Mouse (Mus musculus): Measurements from ENCODE around the gene Stx12. TPM values are rescaled to one million over a fixed set of nuclear protein-coding genes. Genes with fewer than 3 reads are reported as not detected.
A peak's percentile ranks its signal among the peaks of the same experiment; 100 is the strongest.
"Not testable (repeated sequence)": the region's sequence is repeated elsewhere in the genome, so short reads cannot be mapped to it uniquely, and the experiment has no call there.

Stx12 gene
- total RNA-seq (2021), result 100 to 1,000 TPM; 101 to 110 TPM
- long read RNA-seq, experiment 1, transcript Stx12-201 (9 exons, 2,934 nt), result major isoform, 89 of 96 reads
- long read RNA-seq, experiment 1, partial matches to known transcripts, result 4 of 96 reads
- long read RNA-seq, experiment 1, other reads (novel, unspliced or antisense), result 3 of 96 reads
- long read RNA-seq, experiment 2, transcript Stx12-201 (9 exons, 2,934 nt), result major isoform, 60 of 70 reads
- long read RNA-seq, experiment 2, partial matches to known transcripts, result 5 of 70 reads
- long read RNA-seq, experiment 2, other reads (novel, unspliced or antisense), result 5 of 70 reads

DNA sequence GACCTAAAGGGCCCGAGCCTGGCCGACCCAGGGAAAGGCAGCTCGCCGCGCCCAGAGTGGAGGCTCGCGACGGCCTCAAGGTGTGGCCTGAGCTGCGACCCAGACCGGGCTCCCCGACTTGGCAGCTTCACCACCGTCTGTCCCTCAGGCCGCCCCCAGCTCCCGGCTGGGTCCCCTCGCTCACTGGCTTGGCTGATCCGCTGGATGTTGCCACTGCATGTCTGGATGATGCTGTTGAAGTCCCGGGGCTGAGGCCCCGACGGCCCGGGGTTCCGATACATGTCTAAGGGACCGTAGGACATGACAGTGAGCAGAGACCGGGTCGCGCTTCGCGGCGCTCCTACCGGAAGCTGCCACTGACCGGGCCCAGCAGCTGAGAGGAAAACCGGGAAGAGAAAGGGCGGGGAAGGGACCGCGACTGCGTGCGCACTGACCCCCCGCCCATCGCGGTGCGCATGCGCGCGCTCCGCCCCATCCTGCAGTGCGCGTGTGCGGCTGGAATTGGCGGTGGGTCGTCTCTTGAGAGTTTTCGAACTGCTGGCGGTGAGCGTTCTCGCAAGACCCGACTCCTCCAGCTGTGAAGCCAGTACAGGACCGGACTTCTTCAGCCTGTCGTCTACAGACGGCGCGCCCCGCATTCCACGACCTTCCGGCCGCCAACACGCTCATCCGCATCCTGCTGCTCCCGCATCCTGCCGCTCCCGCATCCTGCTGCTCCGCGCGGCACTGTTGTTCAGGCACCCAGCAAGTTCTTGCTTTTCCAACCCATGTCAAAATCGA, at the start of gene Stx12:
TSS of gene Stx12 (minus strand) at position 446 of the 780 bp plus-strand sequence.
- Histone ChIP-seq H3K4me3 (peak within 1 kb of the TSS; percentile 93), H3K27ac (peak within 1 kb of the TSS; percentile 93)
- DNase-seq (ENCODE audit: extremely low spot score in 1 of 2, low spot score in 2 of 2), result peak; percentile 90
- intact Hi-C loops (cut with DNase I), result loop anchor here (1.0 to 2.0 kb wide), 2 partner anchors 39 to 41 kb away; partner anchors contain the start of genes Fam76a and Ppp1r8
- no peak; the same call in 1 of the 2 replicates for TF ChIP-seq CTCF (IDR thresholded peaks at IDR 0.05)

DNA sequence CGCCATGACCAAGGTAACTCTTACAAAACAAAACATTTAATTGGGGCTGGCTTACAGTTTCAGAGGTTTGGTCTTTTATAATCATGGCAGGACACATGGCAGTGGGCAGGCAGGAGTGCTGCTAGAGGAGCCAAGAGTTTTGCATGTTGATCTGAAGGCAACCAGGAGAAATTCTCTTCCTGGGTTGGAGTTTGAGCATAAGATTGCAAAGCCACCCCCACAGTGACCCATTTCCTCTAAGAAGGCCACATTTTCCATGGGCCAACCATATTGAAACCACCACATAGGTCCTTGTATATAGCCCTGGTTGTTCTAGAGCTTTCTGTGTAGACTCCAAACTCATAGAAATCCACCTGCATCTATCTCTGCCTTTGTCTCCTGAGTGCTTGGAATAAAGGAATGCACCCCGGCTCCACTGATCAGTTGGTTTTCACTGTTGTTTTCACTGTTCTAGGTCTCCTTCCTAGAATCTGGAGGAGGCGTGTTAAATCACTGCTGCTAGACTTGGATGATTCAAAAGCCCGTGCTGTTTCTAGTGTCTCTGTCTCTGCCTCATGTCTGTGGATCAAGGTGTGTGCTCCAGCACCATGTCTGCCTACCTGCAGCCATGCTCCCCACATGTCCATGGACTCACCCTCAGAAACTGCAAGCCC, 48.6 kb upstream of the Stx12 start:
- H3K4me3 ChIP-seq, result no peak overlapping the region
- TF ChIP-seq CTCF (IDR thresholded peaks at IDR 0.05), result no peak
- DNase-seq (ENCODE audit: extremely low spot score in 1 of 2, low spot score in 2 of 2), result no peak
- peak overlapping the region; percentile 75 for H3K27ac ChIP-seq
- intact Hi-C loops (cut with DNase I), result loop anchor here (5.0 kb wide), 1 partner anchor 156 kb away; no protein-coding TSS in a partner anchor

GRCm38 (mm10) chr4:132930784-132931183, 46.5 kb upstream of the Stx12 start:
- H3K27ac ChIP-seq, result no peak overlapping the region
- no peak overlapping the region for H3K4me3 ChIP-seq
- DNase-seq (ENCODE audit: extremely low spot score in 1 of 2, low spot score in 2 of 2), result no peak
- intact Hi-C loops (cut with DNase I), result loop anchor here (5.0 kb wide), 1 partner anchor 153 kb away; no protein-coding TSS in a partner anchor
- TF ChIP-seq CTCF (IDR thresholded peaks at IDR 0.05), result peak; percentile 87

DNA sequence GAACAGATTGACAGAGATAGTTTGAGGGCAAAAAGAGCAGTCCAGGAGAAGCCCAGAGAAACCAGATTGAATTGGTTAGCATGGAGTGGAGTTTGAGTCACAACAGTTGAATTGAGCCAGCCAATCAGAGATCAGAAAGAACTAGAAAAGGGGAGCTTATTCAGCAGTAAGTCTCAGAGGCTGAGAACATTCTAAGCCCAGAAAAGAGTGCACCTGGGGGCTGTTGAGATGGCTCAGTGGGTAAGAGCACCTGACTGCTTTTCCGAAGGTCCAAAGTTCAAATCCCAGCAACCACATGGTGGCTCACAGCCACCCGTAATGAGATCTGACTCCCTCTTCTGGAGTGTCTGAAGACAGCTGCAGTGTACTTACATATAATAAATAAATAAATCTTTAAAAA, 42.2 kb upstream of the Stx12 start:
- not testable (repeated sequence) for H3K27ac ChIP-seq; H3K4me3 ChIP-seq; DNase-seq (ENCODE audit: extremely low spot score in 1 of 2, low spot score in 2 of 2)
- intact Hi-C loops (cut with DNase I), result loop anchor here (10.0 kb wide), 1 partner anchor 392 kb away; the partner anchor contains the start of genes Atpif1 and Dnajc8

GRCm38 (mm10) chr4:132922558-132923008, 38.3 kb upstream of the Stx12 start, which contains the start of gene Fam76a:
Gene Fam76a, minus strand, starts transcription at chr4:132922558.
- intact Hi-C loops (cut with DNase I), result loop anchor here (2.0 to 10.0 kb wide), 4 partner anchors 38 to 388 kb away; partner anchors contain the start of genes Atpif1, Dnajc8, Ppp1r8 and Rpa2
- TF ChIP-seq CTCF (IDR thresholded peaks at IDR 0.05), result no peak
- Histone ChIP-seq H3K27ac (peak within 1 kb of the TSS; percentile 99), H3K4me3 (peak within 1 kb of the TSS; percentile 92)
- peak; percentile 100 for DNase-seq (ENCODE audit: extremely low spot score in 1 of 2, low spot score in 2 of 2)

DNA sequence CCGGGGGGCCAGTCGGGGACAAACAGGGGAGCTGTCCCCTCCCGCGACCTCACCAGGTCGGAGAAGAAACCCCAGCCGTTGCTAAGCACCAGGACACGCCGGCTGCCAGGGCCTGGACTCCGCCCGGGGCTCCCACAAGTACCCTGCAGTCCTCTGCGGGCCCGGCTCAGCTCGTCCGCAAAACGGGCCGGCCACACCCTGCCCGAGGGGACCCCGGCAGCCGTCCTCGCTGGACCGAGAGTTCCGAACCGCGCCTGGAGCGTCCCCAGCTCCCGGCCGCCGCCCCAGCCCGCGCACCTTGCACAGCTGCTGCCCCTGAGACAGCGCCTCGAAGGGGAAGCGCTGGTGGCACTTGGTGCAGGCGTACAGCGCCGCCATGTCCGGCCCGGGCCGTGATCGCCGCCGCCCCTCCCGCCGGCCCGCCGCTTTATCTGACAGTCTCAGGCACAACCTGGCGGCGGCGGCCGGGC, 37.8 kb upstream of the Stx12 start:
- TF ChIP-seq CTCF (IDR thresholded peaks at IDR 0.05), result no peak; the same call in 1 of the 2 replicates
- H3K4me3 ChIP-seq, result peak overlapping the region; percentile 92
- no peak for DNase-seq (ENCODE audit: extremely low spot score in 1 of 2, low spot score in 2 of 2)
- peak overlapping the region; percentile 99 for H3K27ac ChIP-seq
- intact Hi-C loops (cut with DNase I), result loop anchor here (2.0 to 10.0 kb wide), 4 partner anchors 37 to 387 kb away; partner anchors contain the start of genes Atpif1, Dnajc8, Ppp1r8 and Rpa2

DNA sequence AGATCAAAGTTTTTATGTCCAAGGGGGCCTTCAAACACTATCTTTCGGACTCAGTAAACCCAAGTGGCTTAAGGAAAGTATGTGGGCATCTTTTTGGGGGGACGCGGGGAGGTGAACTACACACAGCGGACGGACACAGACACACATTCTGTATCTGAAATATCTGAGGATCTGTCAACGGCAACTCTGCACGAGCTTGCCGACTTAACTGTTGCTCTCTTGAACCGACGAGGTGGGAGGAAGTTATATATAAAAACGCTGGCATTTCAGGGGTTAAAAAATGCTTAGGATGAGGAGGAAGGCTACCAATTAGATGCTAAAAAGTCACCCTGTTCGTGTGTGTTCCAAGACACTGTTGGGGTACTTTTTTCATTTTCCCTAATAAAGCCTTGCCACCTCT, 37.2 kb upstream of the Stx12 start:
- TF ChIP-seq CTCF (IDR thresholded peaks at IDR 0.05), result no peak
- Histone ChIP-seq H3K27ac (peak overlapping the region; percentile 99), H3K4me3 (peak overlapping the region; percentile 92)
- DNase-seq (ENCODE audit: extremely low spot score in 1 of 2, low spot score in 2 of 2), result no peak
- intact Hi-C loops (cut with DNase I), result loop anchor here (5.0 to 10.0 kb wide), 3 partner anchors 79 to 387 kb away; partner anchors contain the start of genes Atpif1, Dnajc8, Ppp1r8 and Rpa2

GRCm38 (mm10) chr4:132920171-132920570, 35.9 kb upstream of the Stx12 start:
- DNase-seq (ENCODE audit: extremely low spot score in 1 of 2, low spot score in 2 of 2), result no peak
- no peak overlapping the region for H3K4me3 ChIP-seq
- H3K27ac ChIP-seq, result no peak overlapping the region
- intact Hi-C loops (cut with DNase I), result loop anchor here (5.0 to 10.0 kb wide), 3 partner anchors 78 to 385 kb away; partner anchors contain the start of genes Atpif1, Dnajc8, Ppp1r8 and Rpa2
- TF ChIP-seq CTCF (IDR thresholded peaks at IDR 0.05), result no peak

DNA sequence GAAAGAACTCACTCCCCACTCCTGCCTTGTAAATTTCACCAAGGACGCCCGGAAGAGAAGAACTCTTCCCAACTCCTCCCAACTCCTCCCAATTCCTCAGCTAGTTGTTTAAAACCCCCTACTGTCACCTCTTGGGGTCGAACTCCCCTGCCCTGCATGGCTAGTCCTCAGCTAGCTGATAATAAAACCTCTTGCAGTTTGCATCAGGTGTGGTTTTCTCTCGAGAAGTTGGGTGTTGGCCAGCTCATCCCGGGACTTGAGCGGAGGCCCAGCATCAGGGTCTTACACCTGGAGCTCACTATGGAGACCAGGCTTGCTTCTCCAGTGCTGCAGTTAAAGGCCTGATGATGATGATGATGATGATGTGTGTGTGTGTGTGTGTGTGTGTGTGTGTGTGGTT, 34.2 kb upstream of the Stx12 start:
- H3K4me3 ChIP-seq; H3K27ac ChIP-seq; DNase-seq (ENCODE audit: extremely low spot score in 1 of 2, low spot score in 2 of 2); intact Hi-C loops (cut with DNase I): not testable (repeated sequence)

DNA sequence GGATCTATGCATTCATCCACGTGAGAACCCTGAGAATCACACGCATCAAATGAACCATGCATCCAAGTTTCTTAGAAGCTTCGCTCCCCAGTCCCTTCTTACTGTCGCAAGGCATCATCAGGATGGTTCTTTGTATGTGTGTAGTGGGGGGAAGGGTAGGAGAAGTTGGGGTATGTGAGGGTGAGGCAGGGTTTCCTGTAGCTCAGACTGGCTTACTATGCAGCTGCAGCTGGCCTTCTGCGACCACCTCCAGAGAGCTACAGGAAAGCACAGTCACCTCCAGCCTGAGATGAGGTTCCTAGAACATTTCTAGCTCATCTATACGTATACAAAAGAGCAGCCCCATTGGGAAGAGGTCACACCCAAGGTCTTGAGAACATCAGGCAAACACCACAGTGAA, 27.8 kb upstream of the Stx12 start:
- no peak for DNase-seq (ENCODE audit: extremely low spot score in 1 of 2, low spot score in 2 of 2)
- Histone ChIP-seq H3K4me3 (no peak overlapping the region), H3K27ac (no peak overlapping the region; the same call in 1 of the 2 replicates)
- TF ChIP-seq CTCF (IDR thresholded peaks at IDR 0.05), result no peak
- intact Hi-C loops (cut with DNase I), result no loop called here

- H3K4me3 ChIP-seq, result no peak overlapping the region
- no peak for TF ChIP-seq CTCF (IDR thresholded peaks at IDR 0.05)
- intact Hi-C loops (cut with DNase I), result no loop called here
- peak overlapping the region; percentile 69 for H3K27ac ChIP-seq
- DNase-seq (ENCODE audit: extremely low spot score in 1 of 2, low spot score in 2 of 2), result no peak
These were observed 21.6 kb upstream of the Stx12 start for GRCm38 (mm10) chr4:132905843-132906360.

All from left cerebral cortex, adult 2 months (tissue).